Mouse (Mus musculus): Measurements from ENCODE around the gene Cd207.

Gene Cd207

DNA sequence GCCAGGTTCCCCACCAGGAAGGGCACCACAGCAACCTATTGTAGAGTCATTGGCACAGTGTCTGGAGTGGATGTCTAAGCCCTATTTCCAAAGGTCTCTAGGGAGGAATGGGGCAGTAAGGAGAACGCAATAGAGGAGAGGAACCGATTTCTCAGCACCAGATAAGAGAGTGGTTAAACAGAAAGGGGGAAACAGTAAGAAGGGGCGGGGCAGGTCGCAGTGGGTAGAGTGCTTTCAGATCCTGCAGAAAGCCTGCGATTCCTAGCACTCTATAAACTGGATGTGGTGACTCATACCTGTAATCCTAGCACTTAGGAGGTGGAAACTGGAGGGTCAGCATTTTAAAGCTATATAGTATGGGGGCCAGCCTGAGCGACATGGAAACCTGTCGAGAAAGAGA, 19.0 kb upstream of the Cd207 start:
- DNase-seq: no peak

DNA sequence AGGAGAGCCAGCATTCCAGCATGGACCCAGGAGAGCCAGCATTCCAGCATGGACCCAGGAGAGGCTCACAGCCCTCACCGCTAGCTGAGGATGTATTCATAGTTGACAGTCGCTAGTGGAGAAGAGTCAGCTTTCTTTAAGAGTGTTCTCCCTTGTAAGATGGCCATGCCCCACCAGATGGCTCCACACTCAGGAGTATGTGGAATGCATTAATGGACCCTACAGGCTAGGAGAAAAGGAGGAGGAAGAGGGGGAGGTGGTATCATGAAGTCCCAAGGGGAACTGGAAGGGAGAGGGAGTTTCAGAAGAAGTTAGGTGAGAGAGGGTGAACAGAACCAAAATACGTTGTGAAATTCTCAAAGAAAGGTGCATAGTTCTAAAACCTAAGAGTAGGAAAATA, 18.1 kb upstream of the Cd207 start:
- no peak for DNase-seq

DNA sequence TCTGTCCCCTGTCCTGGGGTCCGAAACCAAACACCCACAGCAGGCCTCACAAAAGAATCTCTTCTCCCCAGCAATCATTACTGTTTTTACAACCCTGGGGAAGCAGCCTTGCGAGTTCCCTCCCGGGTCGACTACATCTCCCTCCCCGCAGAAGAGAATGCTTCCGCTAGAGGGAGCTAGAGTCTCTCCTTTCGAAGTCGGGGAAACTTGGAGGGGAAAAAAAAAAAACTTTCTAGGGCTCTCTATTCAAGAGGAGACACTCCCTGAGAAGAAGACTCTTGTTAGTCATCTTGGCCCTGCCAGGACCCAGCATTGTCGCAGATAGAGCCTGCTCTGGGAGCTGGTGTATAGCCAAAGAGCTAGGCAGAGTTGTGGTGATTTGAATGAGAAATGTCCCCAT, 16.2 kb upstream of the Cd207 start:
- no peak for DNase-seq

DNA sequence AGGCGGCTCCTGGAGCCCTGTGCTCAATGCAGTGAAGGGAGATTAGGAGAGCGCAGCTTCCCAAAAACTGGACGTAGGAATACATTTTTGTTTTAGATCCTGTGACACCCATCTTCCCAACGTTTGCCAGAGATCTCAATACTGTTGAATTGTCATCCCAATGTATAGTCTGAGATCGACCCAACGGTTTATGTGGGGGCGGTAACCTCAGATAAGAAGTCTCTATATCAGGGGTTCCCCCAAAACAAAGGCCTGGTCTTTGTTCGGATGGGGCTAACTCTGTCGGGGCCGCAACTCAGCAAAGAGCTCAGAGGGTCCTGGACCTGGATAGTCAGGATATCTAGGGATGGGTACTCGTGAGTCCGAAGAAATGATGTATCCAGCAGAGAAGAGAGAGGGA, 15.3 kb upstream of the Cd207 start:
- no peak for DNase-seq

DNA sequence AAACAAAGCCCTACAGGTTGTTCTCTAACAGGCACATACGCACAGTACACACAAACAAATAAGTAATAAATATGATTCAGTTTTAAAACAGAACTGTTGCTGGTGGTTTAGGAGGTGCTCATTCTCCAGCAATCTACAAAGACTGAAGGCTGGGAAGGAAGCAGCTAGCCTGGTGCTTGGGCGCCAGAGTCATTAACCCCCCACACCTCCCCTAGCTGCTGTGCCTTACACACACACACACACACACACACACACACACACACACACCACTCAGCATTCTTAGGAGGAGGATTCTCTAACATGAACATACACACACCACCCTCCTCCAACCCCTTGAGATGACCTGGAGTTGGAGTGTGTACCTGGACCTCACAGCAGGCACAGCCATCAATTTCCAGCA, 13.3 kb upstream of the Cd207 start:
- DNase-seq: peak; percentile 61

DNA sequence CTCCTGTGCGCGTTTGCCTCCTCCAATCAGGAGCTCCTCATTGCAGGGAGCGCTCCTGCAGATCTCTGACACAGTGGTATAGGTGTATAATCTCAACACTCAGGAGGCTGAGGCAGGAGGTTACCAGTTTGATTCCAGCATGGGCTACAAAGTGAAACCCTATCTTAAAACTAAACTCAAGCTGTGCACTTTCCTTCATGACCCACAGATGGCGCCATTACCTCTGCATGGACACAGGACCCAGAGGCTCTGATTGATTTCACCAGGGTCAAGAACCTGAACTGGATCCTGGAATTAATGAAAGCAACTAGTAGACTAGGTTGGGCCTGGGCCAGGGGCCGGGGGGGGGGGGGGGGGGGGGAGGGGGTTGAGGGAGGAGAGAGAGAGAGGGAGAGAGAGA, 12.6 kb upstream of the Cd207 start:
- DNase-seq: peak; percentile 92

DNA sequence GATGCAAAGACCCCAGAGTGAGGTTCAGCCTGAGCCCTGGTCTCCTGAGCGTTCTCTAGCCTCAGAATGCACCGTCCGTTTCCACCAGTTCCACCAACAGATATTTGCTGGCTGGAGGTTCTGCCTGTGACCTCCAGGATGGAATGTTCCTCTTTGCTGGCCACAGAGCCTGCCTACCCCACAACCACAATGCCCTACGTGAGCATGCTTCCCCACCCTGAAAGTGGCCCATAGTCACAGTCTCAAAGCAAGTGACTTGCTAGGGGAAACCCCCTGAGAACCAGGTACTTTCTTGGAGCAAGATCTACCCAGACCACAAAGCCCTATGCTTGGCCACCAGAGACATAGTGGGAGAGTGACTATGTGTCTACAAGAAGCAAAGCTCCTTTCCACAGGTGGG, 11.7 kb upstream of the Cd207 start:
- DNase-seq: peak; percentile 70

DNA sequence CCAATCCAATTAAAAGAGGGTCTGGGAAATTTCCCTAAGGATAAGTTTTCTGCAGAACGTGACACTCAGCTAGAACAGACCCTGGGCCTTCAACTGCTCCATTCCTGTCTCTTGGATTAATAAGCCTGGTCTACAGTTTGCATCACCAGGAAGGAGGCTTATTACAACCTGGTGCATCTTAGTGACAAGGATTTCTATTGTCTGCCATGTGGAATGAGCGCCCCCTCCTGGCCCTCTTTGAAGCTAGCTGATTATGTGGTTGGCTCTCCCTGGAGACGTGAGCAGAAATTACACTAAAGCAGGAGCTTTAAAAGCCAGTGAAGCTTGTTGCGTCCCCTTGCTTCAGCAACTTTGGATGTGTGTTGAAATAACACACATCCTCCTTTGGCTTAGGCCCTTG, 4.3 kb downstream of the Cd207 start:
- DNase-seq: no peak

DNA sequence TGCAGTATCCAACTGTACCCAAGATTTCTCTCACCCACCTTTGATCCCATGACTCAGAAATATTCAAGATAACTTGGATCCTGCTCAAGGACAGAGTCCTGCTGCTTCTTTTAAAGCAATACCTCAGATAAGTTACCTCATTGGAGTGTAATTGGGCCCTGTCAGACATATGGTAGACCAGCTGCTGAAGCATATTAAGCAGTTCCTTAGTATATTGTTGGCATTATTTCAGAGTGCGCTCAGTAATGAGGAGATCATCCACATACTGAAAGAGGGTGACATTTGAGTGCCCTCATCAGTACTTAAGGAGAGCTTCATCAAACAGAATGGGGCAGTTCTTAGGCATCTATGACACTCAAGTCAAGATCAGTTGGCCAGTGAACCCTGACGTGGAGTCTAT, 12.6 kb downstream of the Cd207 start:
- no peak for DNase-seq

DNA sequence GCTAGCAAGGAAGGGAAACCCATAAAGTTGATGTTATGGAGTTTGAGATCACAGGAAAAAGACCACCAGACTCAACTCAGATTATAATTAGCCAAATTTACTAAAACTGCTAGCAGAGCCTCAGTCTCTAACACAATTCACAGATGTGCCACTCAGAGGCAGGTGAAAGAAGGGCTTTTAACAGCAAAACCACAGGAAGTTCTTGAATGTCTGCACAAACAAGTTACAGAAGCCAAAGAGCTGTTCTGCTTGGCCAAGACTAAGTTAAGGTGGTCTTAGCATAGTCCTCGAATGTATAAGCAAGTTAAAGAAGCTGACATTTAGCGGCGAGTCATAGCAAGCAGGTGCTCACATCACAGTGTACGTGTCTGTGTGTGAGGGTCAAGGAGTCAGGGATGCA, 16.8 kb downstream of the Cd207 start:
- DNase-seq: no peak

DNA sequence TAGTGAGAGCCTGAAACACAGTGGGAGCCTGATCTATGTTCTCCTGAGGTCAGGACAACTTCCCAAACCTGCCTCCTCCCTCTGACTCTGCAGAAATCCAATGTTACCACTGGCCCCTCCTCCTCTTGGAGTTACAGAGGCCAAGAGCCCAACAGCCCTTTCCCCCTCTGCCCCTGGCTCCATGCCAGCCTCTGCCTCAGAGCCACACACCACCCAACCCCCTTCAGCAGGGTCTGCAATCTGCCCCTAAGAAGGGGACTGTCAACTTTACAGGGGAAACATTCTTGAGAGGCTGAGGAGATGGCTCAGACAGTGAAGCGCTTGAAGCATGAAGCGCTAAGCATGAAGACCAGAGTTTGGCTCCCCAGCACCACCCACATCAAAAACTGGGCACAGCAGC, 21.6 kb downstream of the Cd207 start, which contains the start of gene Clec4f:
Clec4f (minus strand) TSS at position 101 of the 400 bp plus-strand sequence.
- no peak for DNase-seq

DNA sequence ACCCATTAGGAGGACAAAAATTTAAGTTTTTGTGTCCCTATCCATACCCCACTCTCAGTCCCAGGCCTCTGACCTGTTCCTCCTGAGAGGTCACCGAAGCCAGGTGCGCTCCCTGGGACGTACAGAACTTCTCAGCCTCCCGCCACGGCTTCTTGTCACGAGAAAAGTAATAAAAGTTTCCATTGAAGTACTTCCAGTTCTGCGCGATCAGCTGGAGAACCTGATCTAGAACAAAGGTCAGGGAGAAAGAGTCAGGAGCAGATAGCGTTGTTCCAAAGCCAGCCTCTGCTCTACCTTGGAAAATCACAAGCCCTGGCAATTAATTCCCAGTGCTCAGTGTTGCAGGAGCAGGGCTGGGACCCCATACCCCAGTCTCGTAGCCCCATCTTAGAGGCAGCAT, 30.9 kb downstream of the Cd207 start:
- peak; percentile 82 for DNase-seq

DNA sequence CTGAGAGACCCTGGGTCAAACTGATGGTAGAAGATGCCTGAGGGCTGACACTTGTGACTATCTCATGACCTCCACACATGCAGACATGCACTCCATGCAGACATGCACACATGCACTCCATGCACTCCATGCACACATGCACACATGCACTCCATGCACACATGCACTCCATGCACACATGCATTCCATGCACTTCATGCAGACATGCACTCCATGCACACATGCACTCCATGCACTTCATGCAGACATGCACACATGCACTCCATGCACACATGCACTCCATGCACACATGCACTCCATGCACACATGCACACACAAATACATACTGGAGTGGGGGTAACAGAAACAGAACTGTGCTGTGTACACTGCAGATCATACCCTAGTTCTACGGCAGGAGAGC, 42.3 kb downstream of the Cd207 start:
- peak; percentile 61 for DNase-seq

DNA sequence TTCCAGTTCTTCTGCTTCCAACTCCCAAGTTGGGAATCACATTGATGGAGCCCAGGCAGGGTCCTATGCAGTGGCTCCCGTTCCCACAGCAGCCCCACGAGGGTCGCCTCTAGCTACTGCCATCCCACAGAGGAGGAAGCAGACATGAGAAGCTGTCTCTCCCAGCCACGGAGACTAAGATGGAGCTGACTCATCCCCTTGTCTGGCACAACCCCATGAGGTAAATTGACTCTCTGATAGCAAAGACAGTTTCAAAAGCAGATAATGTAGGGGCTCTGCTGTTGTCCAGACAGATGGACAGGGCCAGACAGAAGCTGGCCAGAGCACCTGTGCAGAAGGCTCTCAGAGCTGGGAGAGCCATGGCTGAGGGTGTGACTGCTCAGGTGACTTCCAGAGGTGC, 43.0 kb downstream of the Cd207 start:
- DNase-seq: peak; percentile 73

DNA sequence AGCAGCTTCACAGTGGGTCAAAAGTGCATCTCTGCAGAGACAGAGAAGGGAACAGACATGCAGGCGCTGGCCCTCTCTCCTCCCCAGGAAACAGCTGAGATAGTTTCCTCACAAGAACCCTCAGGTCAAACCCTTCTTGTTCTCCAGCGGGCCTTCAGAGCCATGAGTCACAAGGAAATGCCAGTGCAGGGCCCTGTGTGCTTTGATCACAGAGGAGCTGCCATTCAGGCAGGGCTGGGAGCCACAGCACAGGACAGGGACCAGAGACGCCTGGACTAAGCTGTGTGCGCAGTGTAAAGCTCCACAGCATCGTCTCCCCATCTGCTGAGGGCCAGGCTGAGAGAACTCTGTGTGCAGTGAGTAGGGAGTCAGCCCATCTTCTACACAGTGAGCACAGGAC, 43.6 kb downstream of the Cd207 start:
- peak; percentile 71 for DNase-seq

DNA sequence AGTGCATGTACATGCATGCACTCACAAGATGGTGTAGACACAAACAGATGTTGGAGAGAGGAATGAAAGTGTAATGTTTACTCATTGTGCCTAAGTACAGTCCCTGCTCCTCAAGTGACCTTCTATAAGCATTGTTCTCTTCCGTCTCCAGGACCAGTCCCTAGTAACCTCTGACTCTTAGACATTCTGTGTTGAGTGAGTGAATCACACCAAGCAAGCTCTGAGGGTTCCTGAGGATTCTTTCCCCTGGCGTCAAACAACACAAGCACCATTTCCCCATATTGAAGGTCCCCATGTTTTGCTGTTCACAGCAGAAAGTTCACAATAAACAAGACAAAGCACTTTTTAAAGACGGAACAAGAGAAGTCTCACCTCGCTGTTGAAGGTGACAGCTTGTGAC, 45.8 kb downstream of the Cd207 start:
- no peak for DNase-seq

DNA sequence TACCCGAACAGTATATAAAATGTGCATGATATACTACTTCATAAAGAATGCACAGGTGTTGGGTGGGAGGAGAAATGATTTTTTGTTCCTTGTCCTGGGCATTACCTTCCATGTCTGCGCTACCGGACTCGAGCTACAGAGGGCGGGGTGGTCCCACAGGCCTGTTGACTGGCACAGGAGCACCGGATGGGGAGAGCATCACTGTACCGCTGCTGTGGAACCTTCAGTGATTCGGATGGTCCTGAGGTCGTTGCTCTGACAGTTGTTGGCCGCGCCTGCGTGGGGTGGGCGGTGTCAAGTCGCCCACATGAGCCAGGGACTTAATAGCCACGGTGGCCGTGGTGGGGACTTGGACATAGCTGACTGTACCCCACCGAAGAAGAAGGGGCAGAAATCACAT, 50.9 kb downstream of the Cd207 start:
- peak; percentile 34 for DNase-seq
